Mouse (Mus musculus): ENCODE measurements around the gene Il4.
"Not testable (repeated sequence)": the region's sequence is repeated elsewhere in the genome, so short reads cannot be mapped to it uniquely, and the experiment has no call there.

The Il4 gene

DNA sequence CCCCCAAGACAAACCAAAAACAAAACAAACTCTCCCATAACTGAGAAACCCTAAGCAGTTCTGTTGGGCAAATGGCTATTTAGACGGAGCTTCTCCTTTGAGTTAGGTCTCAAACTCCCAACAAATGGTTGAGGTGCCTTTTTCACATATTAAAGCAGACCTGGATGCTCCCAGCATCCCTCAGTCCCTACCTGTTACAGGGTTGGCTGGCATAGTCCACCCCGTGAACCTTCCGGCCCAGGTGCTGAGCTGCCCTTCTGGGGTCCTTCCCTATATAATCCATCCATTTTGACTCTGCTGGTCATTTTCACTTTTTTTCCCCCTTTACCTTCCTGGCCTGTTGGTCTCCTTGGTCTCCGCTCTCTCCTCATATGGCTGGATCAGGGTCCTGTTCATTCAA, 51.8 kb downstream of the Il4 start:
- DNase-seq (ENCODE audit: low read depth, low spot score) = no peak

DNA sequence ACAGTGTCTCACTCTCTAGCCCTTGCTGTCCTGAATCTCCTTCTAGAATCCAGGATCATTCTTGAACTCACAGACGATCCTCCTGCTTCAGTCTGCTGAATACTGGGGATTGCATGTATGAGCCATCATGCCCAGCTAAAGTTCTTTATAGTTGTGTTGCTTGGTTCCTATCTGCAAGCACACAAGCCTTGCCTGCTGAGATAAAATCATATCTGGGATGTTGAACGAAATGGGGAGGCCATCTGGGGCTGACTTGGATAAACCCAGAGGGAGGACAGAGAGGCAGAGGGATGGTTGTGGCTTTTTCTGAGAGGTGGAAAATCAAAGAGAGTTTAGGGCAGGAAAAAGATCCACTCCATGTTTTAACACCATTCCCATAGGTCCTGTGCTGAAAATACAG, 56.5 kb downstream of the Il4 start:
- DNase-seq (ENCODE audit: low read depth, low spot score) = no peak

- not testable (repeated sequence) for DNase-seq (ENCODE audit: low read depth, low spot score)
These were observed 58.5 kb downstream of the Il4 start for GRCm38 (mm10) chr11:53559980-53560379.

GRCm38 (mm10) chr11:53557992-53558391, 60.5 kb downstream of the Il4 start:
- not testable (repeated sequence) for DNase-seq (ENCODE audit: low read depth, low spot score)

- not testable (repeated sequence) for DNase-seq (ENCODE audit: low read depth, low spot score)
These were observed 61.9 kb downstream of the Il4 start for GRCm38 (mm10) chr11:53556529-53556928.
